Mouse (Mus musculus) hindbrain, embryonic 11.5 days (tissue): ENCODE measurements around the gene Myh7. TPM values are rescaled to one million over a fixed set of nuclear protein-coding genes. Genes with fewer than 3 reads are reported as not detected.
"Not testable (repeated sequence)": the region's sequence is repeated elsewhere in the genome, so short reads cannot be mapped to it uniquely, and the experiment has no call there.

ENCODE experiments used
- ATAC-seq: fragments of 200-750 bp; cut with Nextera tagmentation; 2 replicates; pipeline ENCODE4 v1.8.0; 2017; ENCODE audit warnings: mild to moderate bottlenecking, moderate TSS enrichment, moderate library complexity; ENCODE audit not compliant: low FRiP score
- DNase-seq: peaks from one replicate; pipeline ENCODE4 v3.0.0-alpha.2; 2015; ENCODE audit warnings: low spot score
- H3K27ac ChIP-seq: fragments of 300-500 bp; sonication (generic); 2 replicates; pipeline ENCODE4 v1.5.1; 2014; ENCODE audit warnings: mild to moderate bottlenecking, low read depth, low read length
- H3K27me3 ChIP-seq: fragments of 300-500 bp; sonication (generic); 2 replicates; pipeline ENCODE4 v1.6.1; 2014; ENCODE audit warnings: mild to moderate bottlenecking, low read length, moderate library complexity, mixed read lengths; ENCODE audit not compliant: control insufficient read depth, insufficient read depth
- H3K36me3 ChIP-seq: fragments of 300-500 bp; sonication (generic); 2 replicates; pipeline ENCODE4 v1.6.1; 2014; ENCODE audit warnings: mild to moderate bottlenecking, low read length, moderate library complexity, mixed read lengths; ENCODE audit not compliant: control insufficient read depth, insufficient read depth
- H3K4me1 ChIP-seq: fragments of 300-500 bp; sonication (generic); replicated peaks from 2 replicates; pipeline ENCODE4 v1.6.1; 2014; ENCODE audit warnings: low read length, mixed read lengths; ENCODE audit not compliant: control insufficient read depth, insufficient read depth
- H3K4me2 ChIP-seq: fragments of 300-500 bp; sonication (generic); replicated peaks from 2 replicates; pipeline ENCODE4 v1.6.1; 2014; ENCODE audit warnings: mild to moderate bottlenecking, low read depth, low read length
- H3K4me3 ChIP-seq: fragments of 300-500 bp; sonication (generic); 2 replicates; pipeline ENCODE4 v1.5.1; 2014; ENCODE audit warnings: low read depth, low read length
- H3K9ac ChIP-seq: fragments of 300-500 bp; sonication (generic); 2 replicates; pipeline ENCODE4 v1.6.1; 2014; ENCODE audit warnings: low read depth, low read length
- H3K9me3 ChIP-seq: fragments of 300-500 bp; sonication (generic); 2 replicates; pipeline ENCODE4 v1.6.1; 2016; ENCODE audit warnings: low read length; ENCODE audit not compliant: control insufficient read depth
- WGBS: fragments of 180-500 bp; shearing (Covaris S2); extraction: QIAGEN DNeasy Blood & Tissue Kit; methylation state at CpG from one replicate; pipeline ENCODE4 v1.1.7; 2014; 5-methylcytosine and 5-hydroxymethylcytosine counted together
- polyA plus RNA-seq: library from polyadenylated mRNA; unstranded; fragments of >200 nt; fragmentation: Nextera tagmentation; extraction: Ambion mirVana; gene quantifications from 2 replicates; pipeline ENCODE4 v1.2.1, GENCODE M21; 2014

Myh7 gene
- polyA plus RNA-seq, 1 experiment from 2014 or later: 1.8 TPM

- H3K9ac ChIP-seq: no peak overlapping the region
- 0 out of 2 replicates have a peak, but pooled peaks cover 2% of the 10 kb centered on the region for H3K4me1 ChIP-seq
- H3K27me3 ChIP-seq: no peaks in the 10 kb centered on the region
- H3K9me3 ChIP-seq: no peaks in the 10 kb centered on the region
- H3K27ac ChIP-seq: no peak overlapping the region
- no peak overlapping the region for H3K4me3 ChIP-seq
- H3K4me2 ChIP-seq: no peak overlapping the region
- DNase-seq: no peak
- no peaks in the 10 kb centered on the region for H3K36me3 ChIP-seq
- no peak for ATAC-seq
- 86% methylated on average over 6 of the region's 6 CpGs for WGBS
Measured at GRCm38 (mm10) chr14:55000814-55001213, 6.4 kb upstream of the Myh7 start.

- ATAC-seq, H3K4me1 ChIP-seq, H3K27ac ChIP-seq, DNase-seq, H3K9ac ChIP-seq, H3K9me3 ChIP-seq, H3K4me3 ChIP-seq, H3K4me2 ChIP-seq, H3K36me3 ChIP-seq, H3K27me3 ChIP-seq: not testable (repeated sequence)
- WGBS: 90% methylated on average over 5 of the region's 5 CpGs
Measured at GRCm38 (mm10) chr14:54999868-55000267, 5.4 kb upstream of the Myh7 start.

GRCm38 (mm10) chr14:54998680-54999079 is 4.3 kb upstream of the Myh7 start:
- H3K36me3 ChIP-seq: no peaks in the 10 kb centered on the region
- ATAC-seq (no peak), DNase-seq (no peak)
- H3K9me3 ChIP-seq: no peaks in the 10 kb centered on the region
- H3K4me2 ChIP-seq: no peak overlapping the region
- no peak overlapping the region for H3K4me3 ChIP-seq
- H3K27ac ChIP-seq: no peak overlapping the region
- H3K4me1 ChIP-seq: peaks cover 2% of the 10 kb centered on the region; the same call in 1 of the 2 replicates
- no peak overlapping the region for H3K9ac ChIP-seq
- H3K27me3 ChIP-seq: no peaks in the 10 kb centered on the region

GRCm38 (mm10) chr14:54997297-54997696 is 2.9 kb upstream of the Myh7 start:
- no peaks in the 10 kb centered on the region for H3K27me3 ChIP-seq
- no peaks in the 10 kb centered on the region for H3K9me3 ChIP-seq
- H3K27ac ChIP-seq: no peak overlapping the region
- no peak overlapping the region for H3K4me3 ChIP-seq
- peaks cover 2% of the 10 kb centered on the region; the same call in 1 of the 2 replicates for H3K4me1 ChIP-seq
- DNase-seq (no peak), ATAC-seq (no peak; the same call in 1 of the 2 replicates)
- no peak overlapping the region for H3K4me2 ChIP-seq
- H3K36me3 ChIP-seq: no peaks in the 10 kb centered on the region
- H3K9ac ChIP-seq: no peak overlapping the region
- WGBS: 37% methylated on average over 4 of the region's 4 CpGs

- peaks cover 2% of the 10 kb centered on the region; the same call in 1 of the 2 replicates for H3K4me1 ChIP-seq
- H3K4me2 ChIP-seq: no peak overlapping the region
- no peak overlapping the region for H3K9ac ChIP-seq
- H3K4me3 ChIP-seq: no peak overlapping the region
- peak; percentile 36 for DNase-seq
- H3K36me3 ChIP-seq: no peaks in the 10 kb centered on the region
- ATAC-seq: no peak; the same call in 1 of the 2 replicates
- 43% methylated on average over 9 of the region's 9 CpGs for WGBS
- no peak overlapping the region for H3K27ac ChIP-seq
- H3K27me3 ChIP-seq: no peaks in the 10 kb centered on the region
- H3K9me3 ChIP-seq: no peaks in the 10 kb centered on the region
Measured at GRCm38 (mm10) chr14:54996793-54997192, 2.4 kb upstream of the Myh7 start.

- Histone ChIP-seq H3K27ac (0 out of 2 replicates have a peak overlapping the region, but pooled peaks have one; percentile 48), H3K9ac (no peak overlapping the region), H3K4me3 (no peak overlapping the region), H3K27me3 (no peaks in the 10 kb centered on the region), H3K9me3 (no peaks in the 10 kb centered on the region), H3K4me2 (no peak overlapping the region), H3K4me1 (peaks cover 2% of the 10 kb centered on the region; the same call in 1 of the 2 replicates), H3K36me3 (no peaks in the 10 kb centered on the region)
- DNase-seq (peak; percentile 42), ATAC-seq (peak; percentile 25; the same call in 1 of the 2 replicates)
- 44% methylated on average over 14 of the region's 14 CpGs for WGBS
Measured at GRCm38 (mm10) chr14:54995457-54996138, 1.2 kb upstream of the Myh7 start.

- Histone ChIP-seq H3K4me1 (peaks cover 2% of the 10 kb centered on the region; the same call in 1 of the 2 replicates), H3K9me3 (no peaks in the 10 kb centered on the region), H3K4me2 (no peak overlapping the region), H3K4me3 (no peak overlapping the region), H3K27me3 (no peaks in the 10 kb centered on the region), H3K9ac (no peak overlapping the region), H3K27ac (no peak overlapping the region), H3K36me3 (no peaks in the 10 kb centered on the region)
- ATAC-seq (0 out of 2 replicates have a peak, but pooled peaks have one; percentile 25), DNase-seq (no peak)
Measured at GRCm38 (mm10) chr14:54994869-54995186, 402 bp upstream of the Myh7 start.

GRCm38 (mm10) chr14:54993636-54994035 is 790 bp downstream of the Myh7 start:
- no peak overlapping the region for H3K4me3 ChIP-seq
- H3K27ac ChIP-seq: no peak overlapping the region
- no peak for ATAC-seq
- H3K9me3 ChIP-seq: no peaks in the 10 kb centered on the region
- H3K9ac ChIP-seq: 0 out of 2 replicates have a peak overlapping the region, but pooled peaks have one; percentile 15
- no peaks in the 10 kb centered on the region for H3K36me3 ChIP-seq
- 74% methylated on average over 10 of the region's 10 CpGs for WGBS
- DNase-seq: no peak
- peaks cover 2% of the 10 kb centered on the region; the same call in 1 of the 2 replicates for H3K4me1 ChIP-seq
- H3K27me3 ChIP-seq: no peaks in the 10 kb centered on the region
- no peak overlapping the region for H3K4me2 ChIP-seq

GRCm38 (mm10) chr14:54992196-54992595 is 2.2 kb downstream of the Myh7 start:
- Histone ChIP-seq H3K27ac (no peak overlapping the region), H3K4me2 (no peak overlapping the region), H3K36me3 (no peaks in the 10 kb centered on the region), H3K9ac (no peak overlapping the region), H3K27me3 (no peaks in the 10 kb centered on the region), H3K4me3 (no peak overlapping the region), H3K9me3 (no peaks in the 10 kb centered on the region), H3K4me1 (peaks cover 2% of the 10 kb centered on the region; the same call in 1 of the 2 replicates)
- DNase-seq: no peak
- ATAC-seq: no peak
- WGBS: 88% methylated on average over 10 of the region's 10 CpGs
